Mouse (Mus musculus): ENCODE results near the gene Bco2. TPM values are rescaled to one million over a fixed set of nuclear protein-coding genes. Genes with fewer than 3 reads are reported as not detected.

Bco2 gene
- polyA plus RNA-seq, 1 experiment: 0.70 TPM

DNA sequence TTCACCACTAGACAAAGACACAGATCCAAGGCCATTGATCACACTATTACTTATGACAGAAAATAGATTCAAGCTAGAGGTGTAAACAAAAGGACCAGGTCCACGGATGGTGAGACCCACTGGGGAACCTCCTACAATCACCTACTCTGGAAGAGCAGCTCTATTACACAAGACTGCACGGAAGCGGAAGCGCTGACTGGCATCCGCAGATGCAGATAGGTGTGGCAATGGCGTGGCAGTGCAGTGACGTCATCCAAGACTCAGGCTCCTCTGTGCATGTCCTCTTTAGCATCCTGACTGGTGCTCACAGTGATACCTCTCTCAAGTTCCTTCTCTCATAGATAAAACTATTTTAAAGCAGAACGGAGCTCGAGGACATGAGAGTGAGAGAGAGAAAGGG is 38.0 kb upstream of the Bco2 start:
- WGBS: 85% methylated on average over 9 of the region's 9 CpGs
- no peak for DNase-seq
- TF ChIP-seq CTCF (IDR thresholded peaks at IDR 0.05; ENCODE audit: insufficient read depth, low read length) (no peak), POLR2A (IDR thresholded peaks at IDR 0.05; ENCODE audit: borderline replicate concordance, extremely low read depth, low read depth, low read length) (no peak)
- Histone ChIP-seq H3K4me3 (replicated peaks; ENCODE audit: extremely low read depth, low read depth, low read length) (no peak overlapping the region), H3K4me1 (ENCODE audit: control insufficient read depth, insufficient read depth, low read length) (no peaks in the 10 kb centered on the region)

- TF ChIP-seq POLR2A (IDR thresholded peaks at IDR 0.05; ENCODE audit: borderline replicate concordance, extremely low read depth, low read depth, low read length) (no peak), CTCF (IDR thresholded peaks at IDR 0.05; ENCODE audit: insufficient read depth, low read length) (no peak)
- DNase-seq: no peak
- no peak overlapping the region for H3K4me3 ChIP-seq (replicated peaks; ENCODE audit: extremely low read depth, low read depth, low read length)
- H3K4me1 ChIP-seq (ENCODE audit: control insufficient read depth, insufficient read depth, low read length): no peaks in the 10 kb centered on the region
- 62% methylated on average over 10 of the region's 10 CpGs for WGBS
These were observed 36.0 kb upstream of the Bco2 start for GRCm38 (mm10) chr9:50590856-50591518.

- WGBS: 62% methylated on average over 4 of the region's 4 CpGs
- DNase-seq: no peak
- no peak overlapping the region for H3K4me3 ChIP-seq (replicated peaks; ENCODE audit: extremely low read depth, low read depth, low read length)
- TF ChIP-seq CTCF (IDR thresholded peaks at IDR 0.05; ENCODE audit: insufficient read depth, low read length) (no peak), POLR2A (IDR thresholded peaks at IDR 0.05; ENCODE audit: borderline replicate concordance, extremely low read depth, low read depth, low read length) (no peak)
- H3K4me1 ChIP-seq (ENCODE audit: control insufficient read depth, insufficient read depth, low read length): no peaks in the 10 kb centered on the region
These were observed 32.0 kb upstream of the Bco2 start for GRCm38 (mm10) chr9:50586955-50587354.

GRCm38 (mm10) chr9:50585145-50585818 is 30.3 kb upstream of the Bco2 start:
- no peak for DNase-seq
- no peaks in the 10 kb centered on the region for H3K4me1 ChIP-seq (ENCODE audit: control insufficient read depth, insufficient read depth, low read length)
- TF ChIP-seq POLR2A (IDR thresholded peaks at IDR 0.05; ENCODE audit: borderline replicate concordance, extremely low read depth, low read depth, low read length): no peak
- TF ChIP-seq CTCF (IDR thresholded peaks at IDR 0.05; ENCODE audit: insufficient read depth, low read length): no peak
- H3K4me3 ChIP-seq (replicated peaks; ENCODE audit: extremely low read depth, low read depth, low read length): no peak overlapping the region
- WGBS: 75% methylated on average over 6 of the region's 6 CpGs

- no peak for DNase-seq
- WGBS: 44% methylated on average over 4 of the region's 4 CpGs
- H3K4me3 ChIP-seq (replicated peaks; ENCODE audit: extremely low read depth, low read depth, low read length): no peak overlapping the region
- H3K4me1 ChIP-seq (ENCODE audit: control insufficient read depth, insufficient read depth, low read length): no peaks in the 10 kb centered on the region
- TF ChIP-seq POLR2A (IDR thresholded peaks at IDR 0.05; ENCODE audit: borderline replicate concordance, extremely low read depth, low read depth, low read length): no peak
- no peak for TF ChIP-seq CTCF (IDR thresholded peaks at IDR 0.05; ENCODE audit: insufficient read depth, low read length)
These were observed 25.4 kb upstream of the Bco2 start for GRCm38 (mm10) chr9:50580370-50580769.

GRCm38 (mm10) chr9:50569599-50570525 is 14.9 kb upstream of the Bco2 start:
- TF ChIP-seq POLR2A (IDR thresholded peaks at IDR 0.05; ENCODE audit: borderline replicate concordance, extremely low read depth, low read depth, low read length) (no peak), CTCF (IDR thresholded peaks at IDR 0.05; ENCODE audit: insufficient read depth, low read length) (no peak)
- Histone ChIP-seq H3K4me3 (replicated peaks; ENCODE audit: extremely low read depth, low read depth, low read length) (no peak overlapping the region), H3K4me1 (ENCODE audit: control insufficient read depth, insufficient read depth, low read length) (no peaks in the 10 kb centered on the region)
- WGBS: 63% methylated on average over 10 of the region's 10 CpGs
- DNase-seq: no peak

- no peak overlapping the region for H3K4me3 ChIP-seq (replicated peaks; ENCODE audit: extremely low read depth, low read depth, low read length)
- 75% methylated on average over 2 of the region's 2 CpGs for WGBS
- TF ChIP-seq CTCF (IDR thresholded peaks at IDR 0.05; ENCODE audit: insufficient read depth, low read length): no peak
- no peak for TF ChIP-seq POLR2A (IDR thresholded peaks at IDR 0.05; ENCODE audit: borderline replicate concordance, extremely low read depth, low read depth, low read length)
- no peak for DNase-seq
- H3K4me1 ChIP-seq (ENCODE audit: control insufficient read depth, insufficient read depth, low read length): no peaks in the 10 kb centered on the region
These were observed 12.9 kb upstream of the Bco2 start for GRCm38 (mm10) chr9:50567881-50568280.

- TF ChIP-seq CTCF (IDR thresholded peaks at IDR 0.05; ENCODE audit: insufficient read depth, low read length) (no peak), POLR2A (IDR thresholded peaks at IDR 0.05; ENCODE audit: borderline replicate concordance, extremely low read depth, low read depth, low read length) (no peak)
- WGBS: 77% methylated on average over 4 of the region's 4 CpGs
These were observed 12.4 kb upstream of the Bco2 start for GRCm38 (mm10) chr9:50567372-50567771.

GRCm38 (mm10) chr9:50565940-50566339 is 11.0 kb upstream of the Bco2 start:
- 34% methylated on average over 4 of the region's 4 CpGs for WGBS
- no peak for DNase-seq
- TF ChIP-seq CTCF (IDR thresholded peaks at IDR 0.05; ENCODE audit: insufficient read depth, low read length): no peak

More at GRCm38 (mm10) chr9:50567372-50567771, 12.4 kb upstream of the Bco2 start:
- H3K4me1 ChIP-seq (ENCODE audit: control insufficient read depth, insufficient read depth, low read length): no peaks in the 10 kb centered on the region
- H3K4me3 ChIP-seq (replicated peaks; ENCODE audit: extremely low read depth, low read depth, low read length): no peak overlapping the region
- no peak for DNase-seq

More at GRCm38 (mm10) chr9:50565940-50566339, 11.0 kb upstream of the Bco2 start:
- H3K4me1 ChIP-seq (ENCODE audit: control insufficient read depth, insufficient read depth, low read length): no peaks in the 10 kb centered on the region
- no peak overlapping the region for H3K4me3 ChIP-seq (replicated peaks; ENCODE audit: extremely low read depth, low read depth, low read length)
